Mouse (Mus musculus): ENCODE results near the gene Mapk1ip1l. TPM values are rescaled to one million over a fixed set of nuclear protein-coding genes. Genes with fewer than 3 reads are reported as not detected.

Mapk1ip1l gene
- polyA plus RNA-seq, 1 experiment = 25.4 TPM

DNA sequence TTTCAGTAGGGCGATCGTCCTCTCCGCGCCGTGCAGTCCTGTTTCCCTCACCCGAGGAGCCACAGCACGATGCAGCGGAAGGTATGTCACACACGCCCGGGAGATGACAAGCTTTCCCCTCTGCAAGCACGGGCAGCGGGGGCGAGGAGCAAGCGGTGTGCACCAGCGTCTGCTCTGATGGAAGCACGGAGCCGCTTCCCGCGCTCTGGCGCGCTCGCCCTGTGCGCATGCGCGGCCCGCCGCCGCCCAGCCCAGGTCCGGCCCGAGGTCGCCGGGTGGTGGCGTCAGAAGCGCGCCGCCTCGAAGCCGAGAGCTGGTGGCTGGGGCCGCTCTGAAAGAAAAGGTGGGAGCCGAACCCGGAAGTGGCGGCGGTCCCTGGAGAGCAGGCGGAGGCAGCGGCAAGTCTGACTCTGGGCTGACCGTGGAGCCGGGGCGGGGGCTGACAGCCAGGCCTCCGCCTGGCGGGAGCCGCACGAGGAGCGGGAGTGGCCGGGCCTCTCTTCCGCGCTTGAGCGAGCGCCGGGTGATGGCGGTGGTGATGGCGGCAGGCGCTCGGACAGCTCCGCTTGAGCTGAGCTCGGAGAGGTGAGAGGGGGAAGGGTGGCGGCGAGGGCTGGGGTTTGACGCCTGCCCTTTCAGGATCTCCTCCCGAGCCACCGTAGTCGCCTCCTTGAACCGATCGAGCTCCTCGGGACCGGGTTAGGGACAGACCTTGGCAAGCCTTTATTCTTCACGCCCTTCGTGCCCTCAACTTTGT is 21.3 kb upstream of the Mapk1ip1l start, which contains the start of the genes Wdhd1 and Socs4:
Gene Wdhd1, minus strand, starts transcription at position 221 of the 757 bp plus-strand sequence.
Gene Socs4, plus strand, starts transcription at position 295 of the 757 bp plus-strand sequence.
- H3K27ac ChIP-seq (ENCODE audit: insufficient read depth, low read length) = peak within 1 kb of the TSS; percentile 66
- peak within 1 kb of the TSS; percentile 72 for H3K4me3 ChIP-seq (ENCODE audit: insufficient read depth, low read length)
- peaks cover 2% of the 10 kb centered on the region; the same call in 1 of the 2 replicates for H3K4me1 ChIP-seq (ENCODE audit: control insufficient read depth, insufficient read depth, low read length)
- no peak for TF ChIP-seq CTCF (IDR thresholded peaks at IDR 0.05; ENCODE audit: extremely low read depth, insufficient read depth, low read length)
- TF ChIP-seq POLR2A (IDR thresholded peaks at IDR 0.05; ENCODE audit: extremely low read depth, insufficient read depth, low read length) = peak; percentile 74; the same call in 1 of the 2 replicates

GRCm38 (mm10) chr14:47279058-47279457 is 19.0 kb upstream of the Mapk1ip1l start:
- Histone ChIP-seq H3K27ac (ENCODE audit: insufficient read depth, low read length) (no peak overlapping the region), H3K4me3 (ENCODE audit: insufficient read depth, low read length) (no peak overlapping the region), H3K4me1 (ENCODE audit: control insufficient read depth, insufficient read depth, low read length) (peaks cover 2% of the 10 kb centered on the region; the same call in 1 of the 2 replicates)
- TF ChIP-seq POLR2A (IDR thresholded peaks at IDR 0.05; ENCODE audit: extremely low read depth, insufficient read depth, low read length) (no peak), CTCF (IDR thresholded peaks at IDR 0.05; ENCODE audit: extremely low read depth, insufficient read depth, low read length) (no peak)

DNA sequence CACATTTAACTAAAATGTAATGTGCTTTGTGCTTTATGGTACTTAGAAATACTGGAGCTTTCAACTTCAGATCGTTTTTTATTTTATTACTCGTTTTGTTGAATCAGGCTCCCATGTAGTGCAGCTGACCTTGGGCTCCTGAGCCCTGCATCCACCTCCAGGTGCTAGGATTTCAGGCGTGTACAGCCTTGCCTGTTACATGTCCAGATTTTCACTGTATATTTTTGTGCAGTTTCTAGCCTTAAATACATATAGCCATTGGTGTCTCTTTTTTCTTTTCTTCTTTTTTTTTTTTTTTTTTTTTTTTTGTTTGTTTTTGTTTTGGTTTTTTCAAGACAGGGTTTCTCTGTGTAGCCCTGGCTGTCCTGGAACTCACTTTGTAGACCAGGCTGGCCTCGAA is 16.5 kb upstream of the Mapk1ip1l start:
- TF ChIP-seq POLR2A (IDR thresholded peaks at IDR 0.05; ENCODE audit: extremely low read depth, insufficient read depth, low read length) (no peak), CTCF (IDR thresholded peaks at IDR 0.05; ENCODE audit: extremely low read depth, insufficient read depth, low read length) (no peak)
- H3K27ac ChIP-seq (ENCODE audit: insufficient read depth, low read length) = no peak overlapping the region

GRCm38 (mm10) chr14:47283568-47283967 is 14.5 kb upstream of the Mapk1ip1l start:
- Histone ChIP-seq H3K4me3 (ENCODE audit: insufficient read depth, low read length) (no peak overlapping the region), H3K27ac (ENCODE audit: insufficient read depth, low read length) (no peak overlapping the region), H3K4me1 (ENCODE audit: control insufficient read depth, insufficient read depth, low read length) (no peaks in the 10 kb centered on the region)
- TF ChIP-seq CTCF (IDR thresholded peaks at IDR 0.05; ENCODE audit: extremely low read depth, insufficient read depth, low read length) = no peak
- no peak for TF ChIP-seq POLR2A (IDR thresholded peaks at IDR 0.05; ENCODE audit: extremely low read depth, insufficient read depth, low read length)

More for the DNA sequence above, 16.5 kb upstream of the Mapk1ip1l start:
- Histone ChIP-seq H3K4me3 (ENCODE audit: insufficient read depth, low read length) (no peak overlapping the region), H3K4me1 (ENCODE audit: control insufficient read depth, insufficient read depth, low read length) (no peaks in the 10 kb centered on the region)

DNA sequence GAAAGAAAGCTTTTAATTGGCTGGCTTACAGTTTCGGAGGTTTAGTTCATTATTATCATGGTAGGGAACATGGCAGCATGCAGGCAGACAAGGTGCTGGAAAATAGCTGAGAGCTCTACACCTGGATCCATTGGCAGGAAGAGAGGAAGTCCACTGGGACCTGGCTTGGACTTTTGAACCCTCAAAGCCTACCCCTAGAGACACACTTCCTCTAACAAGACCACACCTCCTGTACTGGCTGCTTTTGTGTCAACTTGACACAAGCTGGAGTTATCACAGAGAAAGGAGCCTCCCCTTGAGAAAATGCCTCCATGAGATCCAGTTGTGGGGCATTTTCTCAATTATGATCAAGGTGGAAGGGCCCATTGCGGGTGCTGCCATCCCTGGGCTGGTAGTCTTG is 12.8 kb upstream of the Mapk1ip1l start:
- Histone ChIP-seq H3K27ac (ENCODE audit: insufficient read depth, low read length) (no peak overlapping the region), H3K4me3 (ENCODE audit: insufficient read depth, low read length) (no peak overlapping the region), H3K4me1 (ENCODE audit: control insufficient read depth, insufficient read depth, low read length) (no peaks in the 10 kb centered on the region)
- TF ChIP-seq POLR2A (IDR thresholded peaks at IDR 0.05; ENCODE audit: extremely low read depth, insufficient read depth, low read length) = no peak
- no peak for TF ChIP-seq CTCF (IDR thresholded peaks at IDR 0.05; ENCODE audit: extremely low read depth, insufficient read depth, low read length)

- Histone ChIP-seq H3K4me3 (ENCODE audit: insufficient read depth, low read length) (no peak overlapping the region), H3K27ac (ENCODE audit: insufficient read depth, low read length) (no peak overlapping the region), H3K4me1 (ENCODE audit: control insufficient read depth, insufficient read depth, low read length) (no peaks in the 10 kb centered on the region)
- no peak for TF ChIP-seq CTCF (IDR thresholded peaks at IDR 0.05; ENCODE audit: extremely low read depth, insufficient read depth, low read length)
- TF ChIP-seq POLR2A (IDR thresholded peaks at IDR 0.05; ENCODE audit: extremely low read depth, insufficient read depth, low read length) = no peak
Observed at GRCm38 (mm10) chr14:47286215-47286614, 11.9 kb upstream of the Mapk1ip1l start.

GRCm38 (mm10) chr14:47287021-47287420 is 11.0 kb upstream of the Mapk1ip1l start:
- H3K4me3 ChIP-seq (ENCODE audit: insufficient read depth, low read length) = no peak overlapping the region
- H3K4me1 ChIP-seq (ENCODE audit: control insufficient read depth, insufficient read depth, low read length) = no peaks in the 10 kb centered on the region
- no peak overlapping the region for H3K27ac ChIP-seq (ENCODE audit: insufficient read depth, low read length)
- TF ChIP-seq CTCF (IDR thresholded peaks at IDR 0.05; ENCODE audit: extremely low read depth, insufficient read depth, low read length) (no peak), POLR2A (IDR thresholded peaks at IDR 0.05; ENCODE audit: extremely low read depth, insufficient read depth, low read length) (no peak)

GRCm38 (mm10) chr14:47291772-47292171 is 6.3 kb upstream of the Mapk1ip1l start:
- no peak for TF ChIP-seq POLR2A (IDR thresholded peaks at IDR 0.05; ENCODE audit: extremely low read depth, insufficient read depth, low read length)
- no peak for TF ChIP-seq CTCF (IDR thresholded peaks at IDR 0.05; ENCODE audit: extremely low read depth, insufficient read depth, low read length)
- H3K4me3 ChIP-seq (ENCODE audit: insufficient read depth, low read length) = no peak overlapping the region
- H3K27ac ChIP-seq (ENCODE audit: insufficient read depth, low read length) = no peak overlapping the region
- no peaks in the 10 kb centered on the region for H3K4me1 ChIP-seq (ENCODE audit: control insufficient read depth, insufficient read depth, low read length)

GRCm38 (mm10) chr14:47294136-47294535 is 3.9 kb upstream of the Mapk1ip1l start:
- peaks cover under 1% of the 10 kb centered on the region; the same call in 1 of the 2 replicates for H3K4me1 ChIP-seq (ENCODE audit: control insufficient read depth, insufficient read depth, low read length)
- no peak overlapping the region for H3K4me3 ChIP-seq (ENCODE audit: insufficient read depth, low read length)
- TF ChIP-seq POLR2A (IDR thresholded peaks at IDR 0.05; ENCODE audit: extremely low read depth, insufficient read depth, low read length) (no peak), CTCF (IDR thresholded peaks at IDR 0.05; ENCODE audit: extremely low read depth, insufficient read depth, low read length) (no peak)
- no peak overlapping the region for H3K27ac ChIP-seq (ENCODE audit: insufficient read depth, low read length)

GRCm38 (mm10) chr14:47296232-47296631 is 1.8 kb upstream of the Mapk1ip1l start:
- no peak for TF ChIP-seq POLR2A (IDR thresholded peaks at IDR 0.05; ENCODE audit: extremely low read depth, insufficient read depth, low read length)
- no peak for TF ChIP-seq CTCF (IDR thresholded peaks at IDR 0.05; ENCODE audit: extremely low read depth, insufficient read depth, low read length)
- Histone ChIP-seq H3K4me3 (ENCODE audit: insufficient read depth, low read length) (no peak overlapping the region), H3K27ac (ENCODE audit: insufficient read depth, low read length) (no peak overlapping the region), H3K4me1 (ENCODE audit: control insufficient read depth, insufficient read depth, low read length) (peaks cover 1% of the 10 kb centered on the region; the same call in 1 of the 2 replicates)

All from cortical plate, adult 2 months (tissue).